Mouse (Mus musculus) lung, adult 10 weeks (tissue): ENCODE data around the gene Mlf1. TPM values are rescaled to one million over a fixed set of nuclear protein-coding genes. Genes with fewer than 3 reads are reported as not detected.

Experiments
- polyA plus RNA-seq: library from polyadenylated mRNA; stranded (reverse); fragments of 350-450 nt; fragmentation: Illumina TruSeq; extraction: RNeasy Lipid Tissue Mini Kit (QIAGEN cat#74804); gene quantifications from one replicate; pipeline ENCODE4 v1.2.3, GENCODE M21; 2014; ENCODE audit warnings: low read depth, low replicate concordance; ENCODE audit not compliant: insufficient read depth

Mlf1 gene
- 32.3 TPM for polyA plus RNA-seq

DNA sequence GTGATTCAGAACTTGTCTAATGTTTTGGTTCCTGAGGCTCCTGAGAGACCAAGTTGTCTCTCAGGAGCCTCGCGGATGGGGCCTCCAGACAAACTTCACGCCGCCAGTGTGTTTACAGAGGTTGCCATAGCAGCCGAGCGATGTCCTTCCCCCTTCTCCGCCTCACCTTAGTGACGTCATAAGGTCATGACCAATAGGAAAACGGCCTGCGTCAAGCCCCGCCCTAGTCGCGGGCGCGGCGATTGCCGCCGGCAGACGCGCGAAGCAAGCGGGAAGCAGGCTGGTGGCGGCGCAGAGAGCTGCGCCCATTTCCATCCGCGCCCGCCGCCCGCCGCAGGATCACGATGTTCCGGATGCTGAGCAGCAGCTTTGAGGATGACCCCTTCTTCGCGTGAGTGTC, at the start of gene Mlf1:
Gene Mlf1, plus strand, starts transcription at position 226 of the 400 bp plus-strand sequence.

DNA sequence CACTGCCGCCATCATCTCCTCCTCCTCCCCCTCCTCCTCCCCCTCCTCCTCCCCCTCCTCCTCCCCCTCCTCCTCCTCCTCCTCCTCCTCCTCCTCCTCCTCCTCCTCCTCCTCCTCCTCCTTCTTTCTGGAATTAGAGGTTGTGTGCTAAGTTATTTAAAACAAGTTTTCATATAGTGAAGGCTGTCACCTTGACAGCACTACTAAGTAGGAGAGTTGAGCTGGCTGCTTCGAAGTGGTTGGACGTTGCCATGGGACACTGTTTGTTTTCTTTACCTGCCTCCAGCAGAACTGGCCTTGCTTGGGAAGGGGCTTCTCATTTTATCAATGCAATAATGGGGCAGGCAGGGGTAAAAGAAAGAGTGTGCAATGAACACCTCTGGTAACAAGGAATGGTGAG, 1.2 kb downstream of the Mlf1 start, which contains the start of gene Gm17402:
Gene Gm17402, minus strand, starts transcription at position 101 of the 400 bp plus-strand sequence.

DNA sequence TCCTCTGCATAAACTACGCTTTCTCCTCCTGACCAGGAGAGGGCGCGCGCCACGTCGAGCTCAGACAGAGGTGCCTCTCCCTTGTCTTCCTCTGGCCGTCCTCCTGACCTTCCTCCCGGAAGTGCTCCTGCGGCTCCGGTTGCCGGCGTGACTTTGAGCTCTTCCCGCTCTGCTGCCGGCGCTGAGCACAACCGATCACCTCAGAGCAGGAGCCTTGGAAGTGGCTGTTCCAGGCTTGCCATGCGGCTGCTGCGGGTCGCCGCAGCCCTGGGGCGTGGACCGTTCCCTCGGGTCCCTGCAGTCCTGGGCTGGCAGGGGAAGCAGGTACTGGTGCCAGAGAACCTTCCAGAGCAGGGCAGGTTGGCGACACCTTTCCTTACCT, 56.1 kb downstream of the Mlf1 start, which contains the start of gene Gfm1:
Gene Gfm1, plus strand, starts transcription at position 98 of the 382 bp plus-strand sequence.

Other genes with a start within 250 kb of the Mlf1 start
- gene Gm17402, start 1.1 kb downstream of the Mlf1 start, polyA plus RNA-seq = not detected
- gene Gfm1, start 56.0 kb downstream of the Mlf1 start, polyA plus RNA-seq = 22.5 TPM
- gene Lxn, start 89.8 kb downstream of the Mlf1 start, polyA plus RNA-seq = 44.6 TPM
- 2.6 TPM for gene Rarres1, start 141.4 kb downstream of the Mlf1 start, polyA plus RNA-seq
- gene Mfsd1, start 208.6 kb downstream of the Mlf1 start, polyA plus RNA-seq = 33.3 TPM